In the genomic region with DNA sequence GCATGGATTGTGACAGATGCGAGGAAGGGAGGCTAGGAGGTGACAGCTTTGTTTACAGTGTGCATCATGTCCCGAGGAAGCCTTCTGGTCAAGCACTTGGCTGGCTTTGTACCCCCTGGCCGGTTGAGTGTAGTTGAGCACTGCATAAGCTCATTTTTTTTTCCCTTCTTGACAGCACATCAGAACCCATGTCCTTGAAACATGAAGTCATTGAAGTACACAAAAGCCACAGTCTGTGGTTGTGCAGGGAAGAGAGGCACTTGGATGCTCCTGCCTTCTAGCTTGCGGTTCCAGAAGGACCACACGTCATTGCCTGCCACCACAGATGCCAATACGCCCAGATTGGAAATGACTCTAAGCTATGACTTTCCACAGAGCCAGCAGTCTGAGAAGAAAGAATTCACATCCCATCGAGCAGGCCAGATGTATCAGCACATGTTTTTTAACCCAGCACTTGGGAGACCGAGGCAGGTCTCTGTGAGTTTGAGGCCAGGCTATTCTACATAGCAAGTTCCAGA, we compare ENCODE assay signal across 21 mouse cellular contexts. TPM values are rescaled to one million over a fixed set of nuclear protein-coding genes. Genes with fewer than 3 reads are reported as not detected.
"Had no signal": no experiment of that assay in that cellular context is flagged by ENCODE, and none has a peak within 500 bp of the region (broad histone marks: within the 10 kb centered on the region; RNA-seq: fewer than 3 reads in every experiment).

No protein-coding gene starts in this region.

- ATAC-seq: midbrain, embryonic 16.5 days had no signal

- H3K4me2 ChIP-seq: lung, embryonic 14.5 days; midbrain, embryonic 12.5 days; neural tube, embryonic 13.5 days; neural tube, embryonic 15.5 days had no signal

- H3K4me3 ChIP-seq: midbrain, embryonic 10.5 days; midbrain, embryonic 12.5 days; myocyte; neural tube, embryonic 13.5 days; neural tube, embryonic 15.5 days had no signal

- H3K4me1 ChIP-seq: midbrain, embryonic 12.5 days; neural tube, embryonic 15.5 days had no signal

- H3K9ac ChIP-seq: lung, embryonic 14.5 days; midbrain, embryonic 12.5 days; neural tube, embryonic 13.5 days; neural tube, embryonic 15.5 days had no signal

- H3K36me3 ChIP-seq: midbrain, embryonic 10.5 days; midbrain, embryonic 12.5 days; neural tube, embryonic 13.5 days; neural tube, embryonic 15.5 days had no signal

- H3K9me3 ChIP-seq: midbrain, embryonic 10.5 days; midbrain, embryonic 12.5 days; neural tube, embryonic 13.5 days; neural tube, embryonic 15.5 days had no signal

- DNase-seq: lung, embryonic 14.5 days; lung, postnatal 10 days; lung, postnatal 4 days; midbrain, embryonic 14.5 days; retina, postnatal 1 day; right cerebral cortex, adult 18-20 months; right cerebral cortex, postnatal 25 days; right cerebral cortex, postnatal 4 days; spleen, adult 18-20 months; thymus, adult 18-20 months; thymus, postnatal 14 days had no signal

- H3K27ac ChIP-seq: midbrain, embryonic 10.5 days; midbrain, embryonic 12.5 days; neural tube, embryonic 13.5 days; neural tube, embryonic 15.5 days had no signal

- H3K27me3 ChIP-seq: midbrain, embryonic 12.5 days; neural tube, embryonic 13.5 days; neural tube, embryonic 15.5 days had no signal

RNA-seq across cellular contexts. Expression of gene Gm49380, which starts 6.7 kb away (rescaled TPM):
- total RNA-seq: megakaryocyte, adult 5-6 weeks; megakaryocyte-erythroid progenitor cell, adult 5-6 weeks had no signal
- polyA plus RNA-seq: small intestine, adult 2 months had no signal

RNA-seq across cellular contexts. Expression of gene C1qtnf5, which starts 13.0 kb away (rescaled TPM):
- total RNA-seq: megakaryocyte-erythroid progenitor cell, adult 5-6 weeks had no signal

RNA-seq across cellular contexts. Expression of gene Mfrp, which starts 18.5 kb away (rescaled TPM):
- total RNA-seq: megakaryocyte, adult 5-6 weeks; megakaryocyte-erythroid progenitor cell, adult 5-6 weeks had no signal
- polyA plus RNA-seq: midbrain, embryonic 12.5 days; neural tube, embryonic 13.5 days; thymus, postnatal 0 days had no signal
